Mouse (Mus musculus) embryonic facial prominence, embryonic 14.5 days (tissue): ENCODE measurements around the gene Rps16. TPM values are rescaled to one million over a fixed set of nuclear protein-coding genes. Genes with fewer than 3 reads are reported as not detected.

Source experiments
- ATAC-seq: fragments of 200-750 bp; cut with Nextera tagmentation; 2 replicates; pipeline ENCODE4 v1.8.0; 2017; ENCODE audit warnings: low read depth, moderate number of reproducible peaks, moderate TSS enrichment
- DNase-seq: peaks from one replicate; pipeline ENCODE4 v3.0.0-alpha.2; 2015; ENCODE audit warnings: low spot score
- H3K27ac ChIP-seq: fragments of 300-500 bp; sonication (generic); replicated peaks from 2 replicates; pipeline ENCODE4 v1.5.1; 2014; ENCODE audit warnings: low read depth, mild to moderate bottlenecking, low read length, moderate library complexity
- H3K27me3 ChIP-seq: fragments of 300-500 bp; sonication (generic); replicated peaks from 2 replicates; pipeline ENCODE4 v1.6.1; 2014; ENCODE audit warnings: low read length; ENCODE audit not compliant: control insufficient read depth, insufficient read depth
- H3K36me3 ChIP-seq: fragments of 300-500 bp; sonication (generic); 2 replicates; pipeline ENCODE4 v1.6.1; 2014; ENCODE audit warnings: low read length, mixed read lengths; ENCODE audit not compliant: control insufficient read depth, insufficient read depth
- H3K4me1 ChIP-seq: fragments of 300-500 bp; sonication (generic); 2 replicates; pipeline ENCODE4 v1.6.1; 2014; ENCODE audit warnings: antibody characterized with exemption, low read length; ENCODE audit not compliant: control insufficient read depth, insufficient read depth
- H3K4me2 ChIP-seq: fragments of 300-500 bp; sonication (generic); 2 replicates; pipeline ENCODE4 v1.6.1; 2014; ENCODE audit warnings: low read depth, mild to moderate bottlenecking, low read length, moderate library complexity, mixed read lengths
- H3K4me3 ChIP-seq: fragments of 300-500 bp; sonication (generic); 2 replicates; pipeline ENCODE4 v1.5.1; 2014; ENCODE audit warnings: low read depth, mild to moderate bottlenecking, low read length
- H3K9ac ChIP-seq: fragments of 300-500 bp; sonication (generic); 2 replicates; pipeline ENCODE4 v1.6.1; 2014; ENCODE audit warnings: low read depth, mild to moderate bottlenecking, low read length, moderate library complexity, mixed read lengths
- H3K9me3 ChIP-seq: fragments of 300-500 bp; sonication (generic); 2 replicates; pipeline ENCODE4 v1.6.1; 2016; ENCODE audit warnings: low read length; ENCODE audit not compliant: control insufficient read depth
- WGBS: fragments of 180-500 bp; shearing (Covaris S2); extraction: QIAGEN DNeasy Blood & Tissue Kit; methylation state at CpG from one replicate; pipeline ENCODE4 v1.1.7; 2014; 5-methylcytosine and 5-hydroxymethylcytosine counted together
- polyA plus RNA-seq: library from polyadenylated mRNA; unstranded; fragments of >200 nt; fragmentation: Nextera tagmentation; extraction: Ambion mirVana; gene quantifications from 2 replicates; pipeline ENCODE4 v1.2.1, GENCODE M21; 2014

Gene Rps16
- polyA plus RNA-seq, 1 experiment from 2014 or later = 1,252 TPM

GRCm38 (mm10) chr7:28361647-28362341 is 11.3 kb downstream of the Rps16 start:
- Histone ChIP-seq H3K4me2 (no peak overlapping the region), H3K27me3 (no peaks in the 10 kb centered on the region), H3K4me1 (peaks cover 12% of the 10 kb centered on the region; the same call in 1 of the 2 replicates), H3K4me3 (no peak overlapping the region), H3K9ac (no peak overlapping the region), H3K36me3 (peaks cover 80% of the 10 kb centered on the region), H3K9me3 (no peaks in the 10 kb centered on the region), H3K27ac (no peak overlapping the region)
- 97% methylated on average over 17 of the region's 20 CpGs for WGBS
- no peak for DNase-seq
- ATAC-seq = no peak

GRCm38 (mm10) chr7:28362441-28363060 is 12.1 kb downstream of the Rps16 start:
- peaks cover 6% of the 10 kb centered on the region; the same call in 1 of the 2 replicates for H3K4me1 ChIP-seq
- no peaks in the 10 kb centered on the region for H3K9me3 ChIP-seq
- DNase-seq (no peak), ATAC-seq (no peak)
- no peak overlapping the region for H3K27ac ChIP-seq
- no peak overlapping the region for H3K4me2 ChIP-seq
- 89% methylated on average over 13 of the region's 16 CpGs for WGBS
- H3K9ac ChIP-seq = no peak overlapping the region
- H3K4me3 ChIP-seq = no peak overlapping the region
- no peaks in the 10 kb centered on the region for H3K27me3 ChIP-seq
- H3K36me3 ChIP-seq = peaks cover 87% of the 10 kb centered on the region

DNA sequence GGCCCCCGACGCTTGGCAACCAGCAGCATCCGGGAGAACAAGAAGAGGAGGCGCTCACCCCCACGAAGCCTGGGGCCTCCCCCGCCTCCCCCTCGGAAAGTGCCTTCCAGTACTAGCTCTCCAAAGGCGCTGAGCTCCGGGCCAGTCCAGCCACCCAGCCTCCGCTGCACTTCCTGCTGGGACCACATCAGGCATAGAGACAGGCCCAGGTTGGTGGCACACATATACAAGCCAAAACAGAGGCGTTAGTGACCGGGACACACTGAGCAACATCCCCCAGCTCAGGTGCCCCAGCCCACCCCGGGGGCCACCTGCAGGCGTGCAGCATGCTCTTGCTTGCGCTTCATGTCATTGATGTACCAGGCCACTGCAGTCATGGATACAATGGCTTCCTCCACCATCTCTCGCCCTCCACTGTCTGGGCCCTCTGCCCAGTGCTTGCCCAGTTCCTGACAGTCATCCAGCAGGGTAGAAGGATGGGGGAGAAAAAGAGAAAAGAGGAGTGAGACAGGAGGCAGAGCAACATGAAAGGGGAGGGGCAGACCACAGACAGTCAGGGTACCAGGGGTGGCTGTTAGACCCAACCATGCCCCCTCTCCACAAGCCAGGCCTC is 17.3 kb downstream of the Rps16 start:
- Histone ChIP-seq H3K27ac (no peak overlapping the region), H3K9me3 (no peaks in the 10 kb centered on the region), H3K27me3 (no peaks in the 10 kb centered on the region), H3K4me2 (no peak overlapping the region), H3K36me3 (peaks cover 77% of the 10 kb centered on the region), H3K9ac (no peak overlapping the region), H3K4me3 (no peak overlapping the region), H3K4me1 (peaks cover 14% of the 10 kb centered on the region)
- 94% methylated on average over 16 of the region's 16 CpGs for WGBS
- DNase-seq (no peak), ATAC-seq (no peak)

GRCm38 (mm10) chr7:28368276-28368920 is 17.9 kb downstream of the Rps16 start:
- DNase-seq (no peak), ATAC-seq (no peak)
- Histone ChIP-seq H3K36me3 (peaks cover 71% of the 10 kb centered on the region), H3K4me1 (peaks cover 14% of the 10 kb centered on the region), H3K4me3 (no peak overlapping the region), H3K27ac (no peak overlapping the region), H3K27me3 (no peaks in the 10 kb centered on the region), H3K9ac (0 out of 2 replicates have a peak overlapping the region, but pooled peaks have one; percentile 19), H3K9me3 (no peaks in the 10 kb centered on the region), H3K4me2 (no peak overlapping the region)
- WGBS = 88% methylated on average over 16 of the region's 16 CpGs

DNA sequence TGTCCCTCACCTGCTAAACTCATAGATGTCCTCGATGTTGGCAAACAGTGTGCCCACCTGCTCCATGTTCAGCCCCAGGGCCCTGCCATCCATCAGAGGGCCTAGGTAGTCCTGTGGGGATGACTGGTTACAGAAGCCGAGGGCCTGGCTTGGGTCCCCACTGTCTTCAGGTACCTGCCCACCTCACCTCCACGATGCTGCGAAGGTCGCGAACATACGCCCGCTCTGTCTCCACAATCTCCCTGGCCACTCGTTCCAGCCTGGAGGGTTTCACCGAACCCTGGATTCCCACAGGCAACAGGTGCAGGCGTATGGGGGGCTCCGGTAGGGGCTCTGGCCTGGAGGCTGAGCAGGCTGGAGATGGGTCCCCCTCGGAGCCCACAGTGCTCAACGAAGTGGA is 19.6 kb downstream of the Rps16 start:
- Histone ChIP-seq H3K27ac (no peak overlapping the region), H3K4me1 (peaks cover 14% of the 10 kb centered on the region), H3K9ac (peak overlapping the region; percentile 85), H3K36me3 (peaks cover 54% of the 10 kb centered on the region), H3K9me3 (no peaks in the 10 kb centered on the region), H3K4me2 (peak overlapping the region; percentile 94), H3K4me3 (peak overlapping the region; percentile 76), H3K27me3 (no peaks in the 10 kb centered on the region)
- WGBS = 87% methylated on average over 14 of the region's 14 CpGs
- no peak for ATAC-seq
- no peak for DNase-seq

DNA sequence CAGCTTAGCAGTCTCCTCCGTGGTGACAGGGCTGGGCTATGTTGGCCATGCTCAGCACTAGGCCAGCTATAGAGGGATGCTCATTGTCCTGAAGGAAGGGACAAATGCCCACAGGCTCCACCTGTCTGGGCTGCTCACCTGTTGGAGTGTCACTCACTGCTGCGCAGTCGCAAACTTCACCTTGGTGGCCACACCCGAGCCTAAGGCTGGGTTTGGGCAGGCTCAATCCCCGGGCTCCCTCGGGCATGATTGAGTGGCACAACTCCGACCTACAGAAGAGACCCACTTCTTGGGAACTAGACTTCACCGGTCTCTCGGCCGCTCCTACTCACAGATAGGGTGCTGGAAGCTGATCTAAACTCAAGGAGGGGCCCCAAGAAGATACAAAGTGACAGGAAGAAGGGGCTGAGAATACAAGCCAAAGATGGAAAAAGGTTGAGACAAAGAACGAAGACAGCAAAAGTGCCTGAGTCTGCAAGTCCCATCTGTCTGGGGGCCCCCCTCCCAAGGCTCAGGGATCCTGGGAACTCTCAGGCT is 20.6 kb downstream of the Rps16 start:
- Histone ChIP-seq H3K4me1 (peaks cover 15% of the 10 kb centered on the region), H3K4me3 (peak overlapping the region; percentile 76), H3K36me3 (peaks cover 44% of the 10 kb centered on the region), H3K27me3 (no peaks in the 10 kb centered on the region), H3K9ac (peak overlapping the region; percentile 85), H3K9me3 (no peaks in the 10 kb centered on the region), H3K4me2 (peak overlapping the region; percentile 94), H3K27ac (peak overlapping the region; percentile 98)
- no peak for ATAC-seq
- WGBS = 3% methylated on average over 11 of the region's 11 CpGs
- peak; percentile 36 for DNase-seq

DNA sequence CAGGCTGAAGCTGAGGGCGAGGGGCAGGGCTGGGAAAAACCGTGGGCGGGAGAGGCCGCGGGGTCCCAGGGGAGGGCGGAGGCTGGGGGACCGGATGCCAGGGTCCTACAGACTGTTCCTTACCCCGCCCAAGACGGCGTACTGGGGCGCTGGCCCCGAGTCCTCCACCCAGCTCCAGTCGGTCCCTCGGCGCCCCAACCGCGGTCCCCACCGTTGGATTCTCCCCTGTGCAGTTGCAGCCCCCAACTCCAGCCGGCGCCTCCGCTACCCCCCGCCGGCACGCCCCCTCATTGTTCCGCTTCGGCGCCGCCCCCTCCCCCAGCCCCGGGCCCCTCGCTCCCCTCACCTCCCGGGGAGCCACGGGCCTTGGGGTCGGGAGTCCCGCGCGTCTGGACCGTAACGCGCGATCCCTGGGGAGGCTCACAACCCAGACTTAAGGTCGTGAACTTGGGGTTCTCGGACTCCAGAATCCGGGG is 21.1 kb downstream of the Rps16 start:
- DNase-seq (peak; percentile 78), ATAC-seq (no peak)
- Histone ChIP-seq H3K9ac (peak overlapping the region; percentile 85), H3K36me3 (peaks cover 39% of the 10 kb centered on the region), H3K9me3 (no peaks in the 10 kb centered on the region), H3K27ac (peak overlapping the region; percentile 98), H3K4me2 (peak overlapping the region; percentile 94), H3K27me3 (no peaks in the 10 kb centered on the region), H3K4me1 (peaks cover 20% of the 10 kb centered on the region), H3K4me3 (peak overlapping the region; percentile 76)
- WGBS = under 1% methylated on average over 23 of the region's 43 CpGs
